Mouse (Mus musculus) fat pad, adult 2 months (tissue): ENCODE data around the gene 4930524B15Rik.
"Not testable (repeated sequence)": the region's sequence is repeated elsewhere in the genome, so short reads cannot be mapped to it uniquely, and the experiment has no call there.

Source experiments
- DNase-seq: peaks from one replicate; pipeline ENCODE4 v3.0.0-alpha.2; 2011; ENCODE audit warnings: low read depth, low spot score; ENCODE audit errors: extremely low read depth

The 4930524B15Rik gene

GRCm38 (mm10) chr11:31983249-31983648 is 17.9 kb downstream of the 4930524B15Rik start:
- no peak for DNase-seq

GRCm38 (mm10) chr11:31984786-31985185 is 19.4 kb downstream of the 4930524B15Rik start:
- DNase-seq, result no peak

- no peak for DNase-seq
Observed at GRCm38 (mm10) chr11:31992535-31992934, 27.1 kb downstream of the 4930524B15Rik start.

- DNase-seq, result no peak
Observed at GRCm38 (mm10) chr11:31999716-32000115, 34.3 kb downstream of the 4930524B15Rik start.

- DNase-seq, result no peak
Observed at GRCm38 (mm10) chr11:32000281-32000680, 34.9 kb downstream of the 4930524B15Rik start, which contains the start of gene Nsg2. Nsg2 (plus strand) TSS chr11:32000463.

- DNase-seq, result no peak
Observed at GRCm38 (mm10) chr11:32001181-32001910, 36.0 kb downstream of the 4930524B15Rik start.

GRCm38 (mm10) chr11:32002670-32003072 is 37.3 kb downstream of the 4930524B15Rik start:
- no peak for DNase-seq

GRCm38 (mm10) chr11:32008049-32008448 is 42.7 kb downstream of the 4930524B15Rik start:
- DNase-seq, result not testable (repeated sequence)

- no peak for DNase-seq
Observed at GRCm38 (mm10) chr11:32008852-32009251, 43.5 kb downstream of the 4930524B15Rik start.

- DNase-seq, result no peak
Observed at GRCm38 (mm10) chr11:32009961-32010662, 44.7 kb downstream of the 4930524B15Rik start.

GRCm38 (mm10) chr11:32010663-32010970 is 45.2 kb downstream of the 4930524B15Rik start:
- DNase-seq, result no peak

GRCm38 (mm10) chr11:32011867-32012603 is 46.6 kb downstream of the 4930524B15Rik start:
- no peak for DNase-seq

GRCm38 (mm10) chr11:32013014-32013427 is 47.6 kb downstream of the 4930524B15Rik start:
- DNase-seq, result no peak

- no peak for DNase-seq
Observed at GRCm38 (mm10) chr11:32013561-32013960, 48.2 kb downstream of the 4930524B15Rik start.

GRCm38 (mm10) chr11:32018201-32018600 is 52.8 kb downstream of the 4930524B15Rik start:
- DNase-seq, result no peak

- DNase-seq, result no peak
Observed at GRCm38 (mm10) chr11:32020031-32020965, 54.9 kb downstream of the 4930524B15Rik start.

- no peak for DNase-seq
Observed at GRCm38 (mm10) chr11:32026634-32027033, 61.2 kb downstream of the 4930524B15Rik start.

- DNase-seq, result no peak
Observed at GRCm38 (mm10) chr11:32027474-32028342, 62.3 kb downstream of the 4930524B15Rik start.

- no peak for DNase-seq
Observed at GRCm38 (mm10) chr11:32028605-32029004, 63.2 kb downstream of the 4930524B15Rik start.
